Mouse (Mus musculus): ENCODE data around the gene Bcar1.

The Bcar1 gene

GRCm38 (mm10) chr8:111735791-111736190 is 7.8 kb downstream of the Bcar1 start:
- DNase-seq, result peak; percentile 6

DNA sequence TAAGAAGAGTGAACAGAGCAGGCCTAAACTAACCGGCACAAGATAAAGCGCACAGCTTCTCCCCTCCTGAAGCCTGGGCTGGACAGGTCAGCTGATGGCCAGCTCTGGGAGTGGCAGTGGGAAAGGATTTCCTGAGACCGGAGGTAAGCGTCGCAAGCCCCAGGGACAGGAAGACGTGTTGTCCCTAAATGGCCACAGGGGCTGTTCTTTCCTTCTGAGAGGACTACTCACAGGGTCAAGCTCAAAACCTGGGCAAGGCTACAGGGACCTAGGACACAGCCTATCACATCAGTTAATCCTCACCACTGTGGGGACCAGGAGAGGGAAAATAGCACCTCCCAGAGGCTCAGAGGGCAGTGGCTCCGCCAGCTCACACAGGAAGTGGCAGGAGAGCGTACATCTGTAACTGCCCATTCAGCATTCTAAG is 8.3 kb downstream of the Bcar1 start:
- DNase-seq, result peak; percentile 3

GRCm38 (mm10) chr8:111734244-111734960 is 9.2 kb downstream of the Bcar1 start:
- no peak for DNase-seq

DNA sequence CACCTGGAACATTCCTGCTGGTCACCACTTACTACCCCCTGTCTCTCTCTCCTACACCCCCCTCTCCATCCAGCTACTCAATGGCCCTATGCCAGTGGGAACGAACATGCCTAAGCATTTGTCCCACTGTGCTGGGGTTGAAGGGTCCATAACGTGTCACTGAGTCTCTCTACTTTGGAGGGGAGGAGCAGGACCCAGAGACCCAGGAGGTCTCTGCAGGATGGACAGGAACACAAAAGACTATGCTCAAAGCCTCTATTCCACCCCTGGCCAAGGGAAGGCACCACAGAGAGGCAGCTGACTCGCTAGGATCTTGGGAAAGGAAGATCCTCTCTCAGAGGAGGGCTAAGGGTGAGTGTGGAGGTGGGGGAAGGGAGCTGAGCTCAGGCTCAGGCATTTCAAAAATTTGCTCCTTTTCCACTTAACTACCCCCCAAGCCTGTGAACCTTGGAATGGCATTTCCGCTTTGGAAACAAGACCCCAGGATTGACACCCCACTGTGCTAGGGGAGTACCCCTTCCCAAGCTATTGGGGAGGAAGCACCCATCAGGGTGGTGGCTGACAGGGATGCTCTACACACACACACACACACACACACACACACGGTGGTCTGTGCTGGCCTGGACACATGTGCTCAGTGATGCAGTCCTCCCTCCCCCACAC is 9.9 kb downstream of the Bcar1 start:
- DNase-seq, result peak; percentile 3

DNA sequence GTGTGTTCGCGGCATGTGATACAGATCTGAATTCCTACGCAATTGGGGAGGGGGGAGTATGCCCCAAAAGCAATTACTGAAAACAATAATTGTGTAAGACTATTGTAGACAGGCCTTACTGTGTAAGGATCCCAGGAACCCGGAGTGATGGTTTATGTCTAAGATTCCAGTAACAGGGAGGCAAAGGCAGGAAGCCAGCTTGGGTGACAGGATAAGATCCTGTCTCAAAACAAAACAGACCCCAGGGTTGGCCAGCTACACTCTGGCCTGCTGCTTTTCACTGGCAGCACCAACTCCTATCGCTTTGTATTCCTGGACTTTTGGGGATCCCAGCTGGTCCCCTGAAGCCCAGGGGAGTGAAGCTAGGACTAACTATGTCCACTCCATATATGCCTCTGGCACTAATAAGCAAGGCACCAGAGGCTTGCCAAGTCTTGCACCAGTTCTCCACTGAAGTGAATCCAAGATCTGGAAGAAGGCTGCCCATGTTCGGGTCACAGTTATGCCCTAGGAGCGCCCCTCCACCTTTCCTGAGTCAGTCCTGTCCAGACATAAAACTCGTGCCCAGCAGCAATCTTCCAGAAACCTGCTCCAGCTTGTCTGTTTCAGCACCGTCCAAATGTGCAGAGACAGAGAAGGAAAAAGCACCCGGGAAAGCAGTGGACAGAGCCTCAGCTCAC is 11.1 kb downstream of the Bcar1 start:
- peak; percentile 7 for DNase-seq

DNA sequence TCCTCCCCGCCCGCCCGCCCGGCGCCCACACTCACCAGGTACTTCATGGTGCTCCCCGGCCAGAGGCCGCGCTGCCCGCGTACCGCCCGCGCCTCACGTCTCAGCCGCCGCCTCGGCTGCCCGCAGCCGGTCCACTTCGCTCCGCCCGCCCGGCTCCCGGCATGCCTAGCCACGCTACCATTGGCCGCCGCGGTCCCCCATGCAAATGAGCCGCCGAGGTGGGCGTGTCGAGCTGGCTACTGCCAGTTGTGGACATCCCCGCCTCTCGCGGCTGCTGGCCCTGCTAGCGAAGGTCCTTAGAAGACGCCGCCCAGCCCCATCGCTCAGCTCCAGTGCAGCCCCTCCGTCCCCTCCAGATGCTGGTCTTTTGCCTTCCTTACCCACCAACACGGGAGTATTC is 11.6 kb downstream of the Bcar1 start:
- peak; percentile 97 for DNase-seq

GRCm38 (mm10) chr8:111731231-111731977 is 12.2 kb downstream of the Bcar1 start:
- no peak for DNase-seq

GRCm38 (mm10) chr8:111729233-111730170 is 14.1 kb downstream of the Bcar1 start:
- peak; percentile 4 for DNase-seq

- DNase-seq, result no peak
These were observed 15.1 kb downstream of the Bcar1 start for GRCm38 (mm10) chr8:111728481-111728880.

- no peak for DNase-seq
These were observed 16.1 kb downstream of the Bcar1 start for GRCm38 (mm10) chr8:111727553-111727952.

DNA sequence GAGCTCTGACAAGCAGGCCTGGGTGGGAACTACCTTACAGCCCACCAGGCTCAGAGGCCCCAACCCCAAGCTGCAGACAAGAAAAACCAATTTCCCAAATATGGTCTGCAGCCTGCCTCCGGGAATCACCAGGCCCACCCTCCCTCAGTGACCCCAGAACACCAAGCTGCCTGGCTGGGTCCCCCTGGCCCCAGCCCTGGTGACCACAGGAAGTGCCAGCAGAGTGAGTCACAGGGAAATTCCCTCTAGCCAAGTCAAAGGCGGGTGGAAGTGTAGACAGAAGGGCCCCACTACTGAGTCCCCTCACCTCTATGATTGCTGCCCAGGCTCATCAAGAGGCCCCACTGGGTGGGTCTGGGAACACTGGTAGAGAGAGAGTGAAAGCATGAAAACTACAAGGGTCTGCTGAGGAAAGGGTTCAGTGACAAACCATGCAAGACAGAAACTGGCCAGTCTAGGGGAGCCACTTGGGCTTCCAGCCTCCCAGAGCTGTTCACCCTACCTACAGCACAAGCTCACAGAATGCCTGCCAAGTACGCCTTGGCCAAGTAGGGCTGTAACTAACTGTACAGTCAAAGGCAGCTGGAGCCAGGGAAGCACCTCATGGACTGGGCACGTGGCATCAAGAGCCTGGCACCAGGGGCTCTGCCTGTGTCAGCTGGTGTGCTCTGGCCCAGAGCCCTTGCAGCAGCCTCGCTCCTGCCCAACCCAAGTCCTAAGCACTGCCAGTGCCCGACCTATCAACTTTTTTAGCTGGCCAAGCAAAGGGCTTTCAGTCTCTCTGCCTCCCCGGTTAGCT is 17.3 kb downstream of the Bcar1 start:
- no peak for DNase-seq

DNA sequence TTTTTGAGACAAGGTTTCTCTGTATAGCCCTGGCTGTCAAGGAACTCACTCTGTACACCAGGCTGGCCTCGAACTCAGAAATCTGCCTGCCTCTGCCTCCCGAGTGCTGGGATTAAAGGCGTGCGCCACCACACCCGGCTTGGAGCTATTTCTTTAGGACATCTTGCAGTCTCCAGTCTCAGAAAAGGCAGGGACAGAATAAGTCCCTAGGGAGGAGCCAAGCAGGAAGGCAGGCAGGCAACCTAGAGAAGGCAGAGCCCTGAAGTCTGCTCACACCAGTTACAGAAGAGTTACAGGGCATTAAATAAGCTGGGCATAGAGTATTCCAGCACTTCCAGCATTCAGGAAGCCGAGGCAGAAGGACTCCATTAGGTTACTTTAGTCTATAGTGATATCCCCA is 18.3 kb downstream of the Bcar1 start:
- no peak for DNase-seq

DNA sequence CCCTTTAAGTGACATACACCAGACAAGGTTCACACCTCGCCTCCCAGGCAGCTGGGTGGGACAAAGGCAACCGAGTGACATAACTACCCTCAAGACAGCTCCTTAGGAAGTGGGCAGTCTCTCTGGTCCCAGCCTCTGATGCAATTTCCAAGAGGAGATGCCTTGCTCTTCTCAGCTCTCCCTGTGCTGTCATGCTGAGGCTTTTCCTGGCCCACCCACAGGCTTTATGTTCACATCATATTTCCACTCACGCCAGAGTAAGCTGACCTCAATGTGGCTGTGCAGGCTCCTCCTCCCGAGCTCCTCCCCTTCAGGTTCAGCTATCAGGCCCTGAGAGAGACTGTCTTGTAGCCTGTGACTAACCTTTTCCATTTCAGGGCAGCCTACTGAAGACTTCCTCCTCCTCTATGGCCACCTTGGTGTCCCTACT is 23.5 kb downstream of the Bcar1 start:
- DNase-seq, result no peak

DNA sequence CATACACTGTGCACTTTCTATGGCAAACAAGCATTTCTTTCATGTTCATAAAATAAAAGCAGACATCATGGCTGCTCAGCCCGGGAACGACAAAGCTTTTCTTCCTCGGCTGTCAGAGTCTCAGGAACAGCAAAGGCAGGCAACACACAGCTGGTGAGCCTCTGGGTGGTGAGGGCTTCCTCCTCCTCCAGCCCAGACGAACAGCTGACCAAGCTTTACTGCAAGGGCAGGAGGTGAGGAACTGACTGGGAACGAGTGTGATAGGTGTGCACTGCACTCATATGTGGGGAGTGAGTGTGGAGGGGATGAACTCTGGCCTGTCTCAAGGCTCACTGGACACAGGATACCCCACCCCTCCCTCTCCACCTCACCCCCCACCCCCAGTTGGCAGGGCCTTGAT is 24.7 kb downstream of the Bcar1 start:
- no peak for DNase-seq

- DNase-seq, result no peak
These were observed 25.7 kb downstream of the Bcar1 start for GRCm38 (mm10) chr8:111717866-111718265.

DNA sequence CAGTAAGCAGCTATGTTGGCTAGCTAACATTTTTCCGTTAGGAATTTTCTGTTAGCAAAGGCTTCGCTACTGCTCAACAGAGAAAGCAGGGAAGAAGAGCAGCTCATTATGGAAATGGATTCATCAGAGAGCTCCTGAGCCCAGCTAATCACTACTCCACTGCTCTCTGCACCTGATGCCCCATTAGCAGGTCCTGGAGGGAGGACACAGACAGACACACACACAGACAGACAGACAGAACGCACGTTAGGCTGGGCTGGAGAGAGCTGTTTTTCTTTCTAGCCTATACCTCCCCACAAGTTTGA is 26.2 kb downstream of the Bcar1 start:
- no peak for DNase-seq

DNA sequence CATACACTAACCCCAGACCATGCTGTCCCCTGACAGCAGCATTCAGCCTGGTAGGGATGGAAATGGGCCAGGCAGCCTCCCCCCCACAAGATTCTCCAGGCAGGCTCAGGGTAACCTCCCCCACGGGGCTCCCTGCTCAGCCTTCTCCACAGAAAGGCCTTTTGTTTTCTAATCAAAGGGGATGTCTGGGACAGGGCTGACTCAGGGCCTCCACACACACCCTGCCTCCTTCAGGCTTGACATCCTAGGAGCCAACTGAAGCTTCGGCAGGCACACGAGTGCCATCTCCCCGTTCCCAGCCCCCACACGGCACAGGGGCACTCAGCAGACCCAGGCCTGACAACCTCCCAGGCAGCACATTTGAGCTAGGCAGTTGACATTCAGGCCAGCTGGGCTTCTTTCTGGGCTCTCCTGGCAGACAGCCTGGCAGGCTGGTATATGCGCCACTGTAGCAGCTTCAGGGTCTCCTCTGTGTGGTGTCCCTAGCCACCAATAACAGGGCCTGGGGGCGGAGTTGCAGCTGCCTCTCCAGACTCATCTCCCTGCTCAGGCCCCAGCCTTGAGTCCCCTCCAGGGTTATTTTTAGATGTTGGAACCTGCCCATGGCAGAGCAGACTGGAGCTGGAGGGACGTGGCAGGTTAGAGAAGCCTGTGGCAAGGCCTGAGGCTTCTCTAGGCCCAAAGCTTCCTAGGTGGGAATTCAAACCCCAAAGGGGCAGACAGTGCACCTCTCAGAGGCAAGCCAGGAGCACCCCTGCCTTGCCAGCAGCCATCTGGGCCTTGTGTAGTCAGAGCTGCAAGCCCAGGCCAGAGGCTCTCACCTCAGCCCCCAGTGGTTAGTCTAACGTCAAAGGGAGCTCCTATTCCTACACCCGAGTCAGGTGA is 26.8 kb downstream of the Bcar1 start:
- peak; percentile 65 for DNase-seq

- no peak for DNase-seq
These were observed 28.1 kb downstream of the Bcar1 start for GRCm38 (mm10) chr8:111715514-111715913.

DNA sequence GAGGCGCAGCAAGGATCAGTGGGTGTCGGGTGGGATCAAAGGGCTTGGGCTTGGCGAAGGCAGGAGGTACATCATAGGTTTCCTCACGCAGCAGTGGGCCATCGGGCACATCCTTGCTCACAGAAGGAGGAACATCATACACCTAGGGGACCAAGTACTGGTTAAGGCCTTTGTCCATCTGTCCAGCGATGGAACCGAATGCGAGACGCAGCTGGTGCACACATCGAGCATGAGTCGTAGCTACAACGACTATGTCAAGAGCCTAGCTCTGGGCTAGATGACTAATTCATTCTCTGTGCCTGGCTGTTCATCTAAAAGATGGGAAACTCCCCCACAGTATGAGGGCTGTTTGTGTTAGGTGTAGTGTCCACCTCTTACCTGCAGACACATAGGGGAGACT is 29.3 kb downstream of the Bcar1 start:
- no peak for DNase-seq

DNA sequence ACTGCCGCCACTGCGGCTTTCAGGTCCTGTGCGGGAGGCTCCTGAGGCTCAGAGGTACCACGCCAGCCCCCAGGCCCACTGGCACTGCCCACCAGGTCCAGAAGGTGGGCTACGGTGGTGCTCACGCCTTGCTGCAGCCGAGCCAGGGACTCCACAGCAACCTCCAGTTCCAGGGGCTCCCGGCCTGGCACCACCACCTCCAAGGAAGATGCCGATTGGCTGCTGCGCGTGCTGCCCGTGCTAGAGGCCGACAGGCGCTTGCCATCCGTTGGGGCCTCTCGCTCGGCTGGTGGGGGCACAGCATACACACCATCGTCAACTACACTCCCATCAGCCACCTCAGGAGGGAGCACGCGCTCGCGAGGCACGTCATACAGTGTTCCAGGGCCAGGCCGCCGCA is 29.8 kb downstream of the Bcar1 start:
- no peak for DNase-seq
